Mouse (Mus musculus) cerebellum, adult 9-11 months (tissue): ENCODE data around the gene Map4k5.

Source experiments
- DNase-seq: peaks from one replicate; pipeline ENCODE4 v3.0.0; 2022

The Map4k5 gene

DNA sequence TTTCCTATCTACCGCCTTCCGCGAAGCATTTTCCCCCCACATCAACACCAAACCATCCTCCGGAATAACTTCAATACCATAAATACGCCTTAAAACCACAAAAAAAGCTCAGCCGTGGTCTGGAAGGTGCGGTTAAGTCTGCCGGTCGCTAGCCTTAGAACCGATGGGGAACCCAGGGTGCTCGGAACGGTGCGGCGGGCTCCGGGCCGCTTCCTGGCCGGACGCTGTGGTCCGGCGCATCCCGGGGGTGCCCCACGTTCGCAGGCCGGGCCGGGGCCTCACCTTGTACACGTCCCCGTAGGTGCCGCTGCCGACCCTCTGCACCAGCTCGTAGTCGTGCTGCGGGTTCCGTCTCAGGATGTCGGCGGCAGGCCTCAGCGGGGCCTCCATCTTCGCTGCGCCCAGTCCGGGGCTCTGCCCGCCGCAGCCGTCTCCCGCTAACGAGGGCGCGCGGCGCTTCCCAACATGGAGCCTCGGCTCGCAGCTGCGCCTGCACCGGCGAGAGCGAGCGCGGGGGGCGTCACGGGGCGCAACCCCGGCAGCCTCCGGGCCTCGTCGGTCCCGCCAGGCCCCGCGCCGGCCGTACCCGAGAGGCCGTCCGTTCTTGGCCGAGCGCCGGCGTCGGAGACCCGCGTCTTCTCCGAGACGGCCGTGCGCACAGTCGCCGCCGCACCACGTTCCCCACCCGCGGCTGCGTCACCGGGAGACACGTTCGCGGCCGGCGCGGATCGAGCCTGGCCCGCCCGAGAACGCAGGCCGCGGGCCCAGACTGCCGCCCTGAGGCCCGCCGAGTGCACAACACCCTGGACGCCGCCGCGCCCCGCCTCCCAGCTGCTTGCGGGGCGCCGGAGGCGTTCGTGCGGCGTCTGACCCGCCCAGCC, at the start of gene Map4k5, which contains the start of gene Atl1:
Gene Map4k5 (minus strand): TSS at position 830 of the 881 bp plus-strand sequence.
Gene Atl1 (plus strand): TSS at position 244 of the 881 bp plus-strand sequence.
- peak; percentile 91 for DNase-seq

DNA sequence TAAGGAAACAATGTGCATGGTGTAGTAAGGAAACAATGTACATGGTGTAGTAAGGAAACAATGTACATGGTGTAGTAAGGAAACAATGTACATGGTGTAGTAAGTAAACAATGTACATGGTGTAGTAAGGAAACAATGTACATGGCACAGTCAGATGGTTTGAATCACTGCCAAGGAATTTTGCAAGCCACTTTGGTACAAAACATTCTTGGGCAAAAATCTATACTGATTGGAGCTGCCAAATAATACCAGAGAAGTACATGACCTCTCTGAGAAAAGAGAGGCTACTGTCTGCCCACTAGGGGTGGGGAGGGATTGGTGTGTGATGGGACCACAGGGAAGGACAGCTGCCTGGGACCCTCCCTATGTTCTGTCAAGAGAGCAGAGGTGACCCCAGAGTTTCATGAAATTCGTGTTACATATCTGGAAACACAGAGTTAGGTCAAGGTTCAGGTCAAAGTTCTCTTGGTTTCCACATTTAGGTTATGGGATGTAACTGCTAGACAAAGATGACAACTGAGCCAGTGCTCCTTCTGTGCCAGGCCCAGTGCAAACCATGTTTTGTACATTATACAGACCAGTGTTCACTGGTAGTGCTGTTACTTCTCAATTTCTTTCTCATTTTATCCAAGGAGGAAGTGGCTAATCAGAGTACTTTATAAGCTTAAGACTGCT, 48.8 kb upstream of the Map4k5 start:
- no peak for DNase-seq

- DNase-seq: no peak
Observed at GRCm38 (mm10) chr12:69939291-69939690, 46.3 kb upstream of the Map4k5 start.

GRCm38 (mm10) chr12:69937731-69938130, 44.7 kb upstream of the Map4k5 start:
- DNase-seq: no peak

- DNase-seq: no peak
Observed at GRCm38 (mm10) chr12:69926716-69927115, 33.7 kb upstream of the Map4k5 start.

GRCm38 (mm10) chr12:69924012-69924411, 31.0 kb upstream of the Map4k5 start:
- DNase-seq: no peak

DNA sequence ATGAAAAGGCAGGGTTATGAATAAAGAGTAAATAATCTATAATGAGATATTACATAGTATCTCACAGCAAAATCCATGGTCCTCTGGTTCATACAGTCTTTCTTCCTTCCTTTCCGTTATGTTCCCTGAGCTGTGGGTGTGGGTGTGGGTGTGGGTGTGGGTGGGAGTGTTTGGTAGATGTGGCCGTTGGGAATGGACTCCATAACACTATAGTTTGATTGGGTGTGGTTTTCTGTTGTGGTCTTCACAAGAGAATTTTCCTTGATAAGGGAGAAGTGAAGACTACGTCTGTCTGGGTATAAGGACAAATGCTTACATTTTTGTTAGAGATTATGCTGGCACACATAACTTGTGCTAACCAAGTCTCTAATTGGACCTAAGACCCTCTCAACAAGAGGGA, 30.6 kb upstream of the Map4k5 start:
- DNase-seq: no peak

- DNase-seq: no peak
Observed at GRCm38 (mm10) chr12:69923128-69923527, 30.1 kb upstream of the Map4k5 start.

DNA sequence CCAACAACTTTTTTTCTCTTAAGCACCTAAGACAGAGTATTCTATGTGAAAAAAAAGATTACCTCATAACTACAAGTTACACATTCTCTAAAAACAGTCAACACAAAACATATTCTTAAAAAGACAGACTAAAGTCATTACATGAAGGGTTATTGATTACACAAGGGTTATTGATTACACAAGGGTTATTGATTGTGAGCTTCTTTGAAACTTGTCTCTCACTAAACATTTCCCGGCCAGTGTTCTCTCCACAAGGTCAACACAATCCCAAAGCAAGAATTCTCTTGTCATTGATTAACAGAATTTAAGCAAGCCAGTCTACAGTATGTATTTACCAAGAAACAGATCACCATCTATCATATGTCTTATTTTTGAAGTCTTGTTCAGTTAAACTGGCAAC, 29.1 kb upstream of the Map4k5 start:
- no peak for DNase-seq

DNA sequence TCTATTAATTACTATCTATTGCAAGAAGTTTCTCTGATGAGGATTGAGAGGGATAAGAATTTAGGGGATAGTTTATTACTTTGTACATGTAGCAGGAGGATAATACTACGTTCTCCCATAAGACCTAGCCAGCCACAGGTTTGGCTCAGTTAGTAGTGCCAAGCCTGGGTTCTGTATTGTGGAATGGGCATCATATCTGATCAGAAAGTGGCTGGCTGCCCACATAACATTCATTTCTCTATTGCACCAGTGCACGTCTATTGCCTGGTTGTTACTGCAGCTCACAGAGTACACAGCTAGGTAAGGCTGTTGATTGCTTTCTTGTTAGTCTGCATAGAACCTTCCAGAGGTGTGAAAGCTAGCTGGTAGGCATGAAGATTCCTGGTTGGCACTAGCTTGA, 24.9 kb upstream of the Map4k5 start:
- DNase-seq: no peak

GRCm38 (mm10) chr12:69912737-69913136, 19.7 kb upstream of the Map4k5 start:
- DNase-seq: no peak

DNA sequence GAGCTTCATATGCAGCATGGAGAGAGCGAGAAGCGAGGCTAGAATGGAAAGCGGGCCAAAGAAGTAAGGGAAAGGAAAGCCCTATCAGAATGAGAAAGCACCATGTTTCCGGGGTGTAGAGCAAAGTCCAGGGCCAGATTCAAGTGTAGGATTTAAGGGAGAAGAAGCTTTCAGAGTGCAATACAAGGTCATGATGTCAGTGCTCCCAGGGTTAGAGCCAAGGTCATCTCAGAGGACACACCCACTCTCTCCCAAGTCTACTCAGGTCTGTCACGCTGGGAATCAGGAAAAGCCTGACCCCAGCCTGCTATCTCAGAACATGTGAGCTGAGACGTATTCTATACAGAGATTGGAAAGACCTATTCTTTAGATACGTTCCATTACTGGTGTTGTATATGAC, 18.9 kb upstream of the Map4k5 start:
- no peak for DNase-seq

GRCm38 (mm10) chr12:69908511-69908900, 15.5 kb upstream of the Map4k5 start:
- DNase-seq: peak; percentile 84

- peak; percentile 85 for DNase-seq
Observed at GRCm38 (mm10) chr12:69907667-69908510, 14.9 kb upstream of the Map4k5 start.

DNA sequence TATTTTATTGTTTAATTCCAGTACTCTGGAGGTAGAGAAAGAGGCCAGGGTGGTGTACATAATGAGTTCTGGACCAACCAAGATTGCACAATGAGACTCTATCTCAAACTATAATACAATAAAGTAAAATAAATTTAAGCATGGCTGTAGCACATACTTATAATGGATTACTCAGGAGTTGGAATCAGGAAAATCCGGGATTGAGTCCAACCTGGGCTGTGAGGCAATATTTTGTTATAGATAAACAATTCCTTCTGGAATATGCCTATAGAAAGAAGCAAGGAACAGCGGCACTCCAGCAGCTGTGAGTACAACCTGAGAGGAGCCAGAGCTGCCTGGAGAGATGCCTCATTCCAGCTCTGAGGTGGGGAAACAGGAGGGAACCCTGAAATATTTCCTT, 12.0 kb upstream of the Map4k5 start:
- no peak for DNase-seq

- no peak for DNase-seq
Observed at GRCm38 (mm10) chr12:69898119-69898518, 5.1 kb upstream of the Map4k5 start.

GRCm38 (mm10) chr12:69895046-69895445, 2.0 kb upstream of the Map4k5 start:
- DNase-seq: no peak

DNA sequence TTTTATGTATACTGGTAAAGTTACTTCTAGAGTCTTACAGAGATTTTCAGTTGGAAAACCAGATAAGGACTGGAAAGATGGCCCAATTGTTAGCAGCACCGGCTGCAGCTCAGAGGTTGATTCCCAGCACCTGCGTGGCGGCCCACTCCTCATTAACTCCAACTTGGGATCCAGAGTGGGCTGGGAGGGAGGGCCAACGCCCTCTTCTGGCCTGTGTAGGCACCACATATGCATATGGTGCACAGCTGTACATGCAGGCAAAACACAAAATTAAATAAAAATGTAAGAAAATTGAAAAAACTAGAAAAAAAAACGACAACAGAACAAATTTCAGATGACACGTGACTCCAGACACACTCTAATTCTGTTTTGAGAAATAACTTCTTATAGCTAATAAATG, 927 bp upstream of the Map4k5 start:
- DNase-seq: no peak

DNA sequence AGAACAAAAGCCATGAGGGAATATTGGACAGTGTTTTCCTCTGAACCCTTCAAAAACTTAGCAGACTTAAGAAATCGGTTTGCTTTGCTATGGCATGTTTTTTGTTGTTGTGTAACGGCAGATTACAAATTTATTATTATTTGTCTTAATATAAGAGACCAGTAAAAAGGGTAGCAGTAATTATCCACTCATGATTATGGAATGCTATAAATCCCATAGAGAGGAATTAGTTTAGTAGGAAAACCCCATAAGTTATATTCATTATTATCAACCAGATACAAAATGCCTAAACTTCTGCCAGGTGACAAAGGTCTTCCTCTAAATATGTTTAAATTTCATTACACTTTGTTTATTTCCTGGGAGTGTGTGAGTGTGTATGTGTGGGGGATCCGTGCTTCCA, 1.3 kb downstream of the Map4k5 start:
- no peak for DNase-seq

GRCm38 (mm10) chr12:69890476-69890875, 2.5 kb downstream of the Map4k5 start:
- no peak for DNase-seq

DNA sequence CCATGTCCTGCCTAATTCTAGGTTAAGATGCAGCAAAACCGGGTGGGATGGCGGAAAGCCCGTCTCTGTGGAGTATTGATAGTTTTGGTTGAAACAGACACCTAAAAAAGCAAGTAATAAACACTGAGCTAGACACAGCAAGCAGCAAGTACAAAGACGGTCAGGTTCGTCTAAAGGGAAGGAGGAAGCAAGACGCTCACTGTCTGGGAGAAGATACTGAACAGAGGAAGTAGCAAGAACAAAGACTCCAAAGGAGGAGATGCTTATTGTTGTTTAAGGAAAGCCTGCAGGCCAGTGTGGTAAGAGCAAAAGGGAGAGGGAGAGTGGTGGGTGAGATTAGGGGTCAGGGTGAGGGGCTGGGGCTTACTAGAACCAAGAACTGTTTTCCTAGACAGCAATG, 2.9 kb downstream of the Map4k5 start:
- DNase-seq: no peak

DNA sequence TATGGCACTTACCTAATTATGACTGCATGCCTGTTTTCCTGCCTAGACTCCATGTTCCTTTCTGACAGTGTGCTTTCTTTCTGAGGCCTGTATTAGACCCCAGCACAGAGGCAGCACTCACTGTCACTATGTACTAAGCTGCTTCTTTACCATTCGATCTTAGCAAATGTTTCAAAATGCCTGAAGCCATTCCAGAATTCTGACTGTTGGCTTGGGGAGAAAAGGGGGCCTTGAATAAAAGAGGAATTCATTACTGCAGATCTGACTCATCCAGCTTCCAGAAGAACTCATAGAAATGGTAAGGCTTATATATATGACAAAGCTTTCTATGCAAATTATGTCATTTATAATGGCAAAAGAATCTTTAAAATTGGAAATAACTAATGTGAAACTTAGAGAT, 4.7 kb downstream of the Map4k5 start:
- no peak for DNase-seq

GRCm38 (mm10) chr12:69887776-69888175, 5.2 kb downstream of the Map4k5 start:
- no peak for DNase-seq
